Mouse (Mus musculus): ENCODE measurements around the gene Fam78a. TPM values are rescaled to one million over a fixed set of nuclear protein-coding genes. Genes with fewer than 3 reads are reported as not detected.

Fam78a gene
- 10.9 and 11.9 TPM in 2 replicates for total RNA-seq (2014; fragmentation: Nextera tagmentation)
- total RNA-seq (2017), result 6.5 and 8.6 TPM in 2 replicates

DNA sequence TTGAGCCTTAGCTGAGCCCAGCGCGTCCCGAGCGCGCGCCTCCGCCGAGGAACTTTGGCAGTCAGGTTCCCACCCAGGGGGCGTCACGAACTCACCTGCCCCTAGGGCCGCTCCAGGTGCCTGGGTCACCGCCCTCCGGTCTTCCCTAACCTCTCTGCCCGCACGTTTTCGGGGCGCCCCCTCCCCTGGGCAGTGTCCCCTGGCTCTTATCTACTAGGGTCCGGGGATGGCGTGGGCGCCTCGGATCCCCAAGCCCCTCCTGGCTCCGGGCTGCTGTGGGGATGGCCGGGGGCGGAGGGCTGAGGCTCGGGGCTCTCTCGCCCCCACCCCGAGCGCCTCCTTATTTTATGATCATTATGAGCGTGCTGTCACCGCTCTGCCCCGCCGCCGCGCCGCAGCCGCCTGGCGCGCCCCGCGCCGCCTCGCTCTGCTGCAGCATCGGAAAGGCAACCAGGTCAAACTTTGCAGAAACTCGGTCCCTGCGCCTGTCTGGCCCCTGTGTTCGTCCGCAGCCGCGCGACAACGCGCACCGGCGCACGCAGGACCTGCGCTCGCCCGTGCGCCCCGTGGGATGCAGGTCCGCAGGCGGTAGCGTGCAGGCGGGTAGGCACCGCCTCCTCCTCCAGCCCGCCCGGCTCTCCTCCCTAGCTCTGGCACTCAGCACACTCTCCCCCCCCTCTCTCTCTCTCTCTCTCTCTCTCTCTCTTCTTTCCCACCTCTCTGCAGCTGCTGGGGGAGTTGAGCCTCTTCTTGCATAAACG, at the start of gene Fam78a:
Fam78a (minus strand) TSS at position 747 of the 761 bp plus-strand sequence.
- peak; percentile 47 for ATAC-seq (replicated peaks; ENCODE audit: poor library complexity, severe bottlenecking)

DNA sequence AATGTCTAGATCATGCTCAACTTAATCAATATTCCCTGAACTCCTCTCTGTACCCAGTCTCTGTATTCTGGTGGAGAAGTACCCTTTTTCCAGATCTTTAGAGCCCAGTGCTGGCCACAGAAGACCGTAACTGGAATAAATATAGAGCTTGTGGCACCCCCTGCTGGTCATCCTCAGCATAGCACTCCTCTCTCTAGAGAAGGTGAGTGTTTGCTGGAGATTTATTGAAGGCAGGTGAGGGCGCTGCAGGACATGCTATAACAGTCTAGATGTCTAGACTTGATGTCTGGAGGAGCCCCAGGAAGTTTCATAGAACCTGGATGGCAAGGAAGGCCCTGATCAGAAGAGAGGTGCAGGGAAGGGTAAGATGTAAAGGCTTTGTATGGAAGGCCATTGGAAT, 49.4 kb upstream of the Fam78a start:
- peak; percentile 16; the same call in 1 of the 2 replicates for ATAC-seq (replicated peaks; ENCODE audit: poor library complexity, severe bottlenecking)

DNA sequence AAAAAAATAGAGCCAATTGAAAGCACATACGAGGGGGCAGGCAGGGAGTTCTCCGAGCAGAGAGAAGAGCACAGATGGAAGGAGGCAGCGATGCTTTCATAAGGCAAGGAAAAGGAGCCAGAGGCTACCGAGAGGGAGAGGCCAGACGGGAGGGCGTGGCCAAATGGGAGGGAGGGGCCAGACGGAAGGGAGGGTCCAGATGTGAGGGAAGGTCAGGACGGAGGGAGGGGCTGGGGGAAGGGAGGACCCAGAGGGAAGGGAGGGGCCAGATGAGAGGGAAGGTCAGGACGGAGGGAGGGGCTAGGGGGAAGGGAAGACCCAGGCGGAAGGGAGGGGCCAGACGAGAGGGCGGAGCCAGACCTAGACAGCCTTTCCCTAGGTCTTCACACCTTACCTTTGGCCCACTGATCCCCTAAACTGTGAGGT, 47.9 kb upstream of the Fam78a start:
- ATAC-seq (replicated peaks; ENCODE audit: poor library complexity, severe bottlenecking), result peak; percentile 88

DNA sequence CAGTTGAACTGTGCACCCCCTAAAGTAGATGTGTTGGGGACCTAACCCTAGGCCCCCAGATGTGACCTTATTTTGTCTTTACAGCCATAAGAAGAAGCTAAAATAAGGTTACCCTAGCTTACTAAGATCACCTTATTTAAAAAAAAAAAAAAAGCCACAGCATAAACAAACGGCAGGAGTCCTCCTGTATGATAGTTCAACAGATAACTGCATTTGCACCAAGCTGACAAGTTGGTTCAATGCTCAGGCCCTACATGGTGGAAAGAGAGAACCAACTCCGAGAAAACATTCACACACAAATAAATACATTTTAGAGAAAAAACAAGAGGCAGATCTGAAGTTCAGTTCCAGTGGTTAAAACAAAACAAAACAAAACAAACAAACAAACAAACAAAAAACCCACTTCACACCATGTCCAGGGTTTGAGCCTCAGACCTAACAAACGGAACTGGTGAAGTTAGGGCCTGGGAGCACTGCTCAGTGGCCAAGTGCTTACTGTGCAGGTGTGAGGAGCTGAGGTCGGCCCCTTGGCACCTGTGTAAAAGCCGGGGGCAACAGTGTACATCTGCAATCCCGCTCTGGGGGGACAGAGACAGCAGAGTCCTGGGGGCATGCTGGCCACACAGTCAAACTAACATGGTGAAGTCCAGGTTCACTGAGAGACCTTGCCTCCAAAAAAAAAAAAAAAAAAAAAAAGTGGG, 47.4 kb upstream of the Fam78a start:
- no peak for ATAC-seq (replicated peaks; ENCODE audit: poor library complexity, severe bottlenecking)

DNA sequence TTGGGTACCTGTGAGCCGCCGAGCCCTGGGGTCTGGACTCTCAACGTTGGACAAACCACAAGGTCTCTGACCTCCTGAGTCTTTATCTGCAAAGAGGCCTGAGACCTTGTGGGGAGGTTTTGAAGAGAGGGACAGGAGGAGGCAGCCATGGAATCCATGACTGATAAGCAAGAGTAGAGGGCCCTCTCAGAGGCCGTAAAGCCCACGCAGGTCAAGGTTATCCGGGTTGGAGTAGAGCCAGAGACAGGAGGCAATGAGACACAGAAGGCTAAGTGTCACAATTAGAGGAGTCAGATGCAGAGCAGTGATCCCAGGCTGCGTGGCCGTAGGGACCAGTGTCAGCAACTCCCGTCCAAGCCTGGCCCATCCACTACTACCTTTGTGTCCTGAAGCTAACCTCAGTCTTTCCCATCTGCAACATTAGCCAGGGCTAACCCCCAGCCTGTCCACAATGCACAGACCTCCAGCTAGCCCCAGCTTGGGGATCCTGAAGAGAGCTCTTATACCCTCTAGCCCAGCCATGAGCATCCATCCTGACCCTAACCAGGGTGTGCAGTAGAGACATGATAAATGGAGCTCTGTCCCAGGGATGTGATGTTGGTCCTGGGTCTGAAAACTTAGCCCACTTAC, 46.7 kb upstream of the Fam78a start:
- no peak for ATAC-seq (replicated peaks; ENCODE audit: poor library complexity, severe bottlenecking)

DNA sequence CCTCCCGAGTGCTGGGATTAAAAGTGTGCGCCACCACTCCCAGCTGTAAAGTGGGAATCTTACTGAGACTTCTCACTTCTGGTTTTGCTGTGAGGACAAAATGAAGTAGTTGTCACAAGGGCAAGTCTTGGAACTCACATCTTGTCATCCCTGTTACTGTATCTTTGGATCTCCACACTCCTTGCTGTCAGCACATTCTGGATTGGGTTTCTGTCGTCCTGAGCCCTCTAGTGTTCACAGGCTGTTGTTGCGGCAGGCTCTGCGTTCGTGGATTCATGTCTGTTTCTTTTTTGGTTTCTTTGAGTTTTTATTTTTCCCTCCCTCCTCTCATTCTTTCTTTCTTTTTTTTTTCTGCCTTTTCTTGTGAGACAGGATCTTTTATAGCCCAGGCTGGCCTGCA, 45.8 kb upstream of the Fam78a start:
- 0 out of 2 replicates have a peak, but pooled peaks have one; percentile 36 for ATAC-seq (replicated peaks; ENCODE audit: poor library complexity, severe bottlenecking)

DNA sequence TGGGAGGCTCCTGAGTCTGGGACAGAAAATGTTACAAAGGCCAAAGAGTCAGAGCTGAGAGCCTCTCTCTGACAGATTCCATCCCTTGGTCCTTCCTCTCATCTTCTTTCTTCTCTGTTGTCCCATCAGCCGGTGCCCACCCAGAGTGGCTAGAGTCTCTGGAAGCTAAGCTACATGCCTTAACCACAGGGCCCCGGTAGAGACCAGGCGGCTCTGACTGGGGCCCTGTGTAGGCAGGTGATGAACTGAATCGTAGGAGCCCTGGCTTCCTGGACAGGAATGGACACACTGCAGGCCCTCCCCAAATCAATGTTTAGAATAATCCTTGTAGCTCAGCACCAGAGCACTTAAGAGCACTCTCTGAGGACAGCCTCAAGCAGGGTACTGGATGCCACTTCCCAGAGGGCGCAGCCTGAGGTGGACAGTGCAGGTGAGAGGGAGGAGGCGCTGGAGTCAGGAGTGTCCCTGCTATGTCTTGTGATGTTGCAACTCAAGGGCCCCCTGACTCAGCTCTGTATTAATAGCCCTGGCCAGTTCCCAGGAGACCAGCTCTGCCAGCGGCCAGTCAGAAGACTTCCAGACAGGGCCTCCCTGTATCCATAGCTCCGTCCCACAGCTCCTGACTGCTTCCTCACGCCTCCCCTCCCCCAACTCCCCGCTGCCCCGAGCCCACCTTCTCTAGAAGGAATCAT, 44.9 kb upstream of the Fam78a start:
- no peak for ATAC-seq (replicated peaks; ENCODE audit: poor library complexity, severe bottlenecking)

DNA sequence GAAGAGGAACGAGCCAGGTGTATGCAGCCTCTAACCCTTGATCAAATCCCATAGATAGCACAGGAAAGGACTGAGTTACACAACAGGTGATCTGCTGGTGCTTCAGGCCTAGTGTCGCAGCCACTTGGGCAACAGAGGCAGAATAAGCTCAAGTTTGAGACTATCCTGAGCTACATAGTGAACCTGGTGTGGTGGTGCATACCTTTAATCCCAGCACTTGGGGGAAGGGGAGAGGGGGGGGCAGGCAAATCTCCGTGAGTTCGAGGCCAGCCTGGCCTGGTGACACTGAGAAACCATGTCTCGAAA, 43.8 kb upstream of the Fam78a start:
- peak; percentile 3; the same call in 1 of the 2 replicates for ATAC-seq (replicated peaks; ENCODE audit: poor library complexity, severe bottlenecking)

DNA sequence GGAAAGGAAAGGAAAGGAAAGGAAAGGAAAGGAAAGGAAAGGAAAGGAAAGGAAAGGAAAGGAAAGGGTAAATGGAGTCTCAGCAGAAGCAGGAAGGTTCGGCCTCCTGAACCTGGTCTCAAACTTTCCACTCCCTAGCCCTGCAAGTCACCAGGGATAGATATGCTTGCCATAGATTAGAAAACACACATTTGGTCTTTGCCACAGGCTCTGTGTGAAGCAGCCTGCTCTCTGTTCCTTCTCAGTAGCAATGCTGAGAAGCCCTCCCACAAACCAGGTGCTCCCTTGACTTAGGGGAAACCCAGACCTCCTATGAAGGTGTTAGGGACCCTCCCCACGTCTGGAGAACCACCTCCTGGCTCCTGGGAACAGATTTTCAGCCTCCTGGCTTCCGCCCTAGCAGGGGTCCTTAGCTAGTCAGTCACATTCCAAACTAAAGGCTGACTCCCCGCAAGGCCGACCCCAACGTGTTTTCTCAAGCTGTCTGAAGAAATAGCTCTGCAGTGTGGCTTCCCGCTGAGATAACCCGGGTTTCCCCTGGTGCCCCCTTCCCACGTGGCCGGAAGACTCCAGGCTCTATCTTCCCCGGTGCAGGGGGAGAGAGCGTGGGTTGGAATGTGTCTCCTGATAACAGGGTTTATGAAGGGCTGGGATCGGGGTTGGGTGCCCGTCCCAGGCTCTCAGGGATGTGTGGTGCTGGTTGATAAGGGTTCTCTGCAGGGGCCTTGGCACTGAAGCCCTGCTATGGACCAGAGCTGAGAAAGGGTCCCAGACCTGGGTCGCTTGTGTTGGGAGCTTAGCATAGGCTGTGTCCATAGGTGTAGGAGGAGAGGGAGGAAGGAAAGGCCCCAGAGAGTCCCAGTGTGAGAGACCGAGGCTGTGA, 43.2 kb upstream of the Fam78a start:
- peak; percentile 28 for ATAC-seq (replicated peaks; ENCODE audit: poor library complexity, severe bottlenecking)

DNA sequence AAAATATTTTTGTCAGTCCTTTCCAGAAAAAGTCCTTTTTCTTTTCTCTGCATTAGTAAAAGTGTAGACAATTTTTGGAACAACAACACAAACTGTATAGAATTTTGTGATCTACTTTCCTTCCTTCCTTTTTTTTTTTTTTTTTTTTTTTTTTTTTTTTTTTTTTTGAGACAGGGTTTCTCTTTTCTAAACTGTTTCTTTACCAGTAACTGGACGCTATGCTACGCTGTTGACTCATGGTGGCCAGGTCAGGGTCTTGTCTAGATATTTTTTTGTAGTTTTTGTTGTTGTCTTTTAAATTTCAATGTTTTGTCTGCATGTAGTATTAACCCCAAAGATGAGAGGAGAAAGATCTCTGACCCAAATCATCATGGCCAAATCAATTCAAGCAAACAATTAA, 37.1 kb upstream of the Fam78a start:
- no peak for ATAC-seq (replicated peaks; ENCODE audit: poor library complexity, severe bottlenecking)

DNA sequence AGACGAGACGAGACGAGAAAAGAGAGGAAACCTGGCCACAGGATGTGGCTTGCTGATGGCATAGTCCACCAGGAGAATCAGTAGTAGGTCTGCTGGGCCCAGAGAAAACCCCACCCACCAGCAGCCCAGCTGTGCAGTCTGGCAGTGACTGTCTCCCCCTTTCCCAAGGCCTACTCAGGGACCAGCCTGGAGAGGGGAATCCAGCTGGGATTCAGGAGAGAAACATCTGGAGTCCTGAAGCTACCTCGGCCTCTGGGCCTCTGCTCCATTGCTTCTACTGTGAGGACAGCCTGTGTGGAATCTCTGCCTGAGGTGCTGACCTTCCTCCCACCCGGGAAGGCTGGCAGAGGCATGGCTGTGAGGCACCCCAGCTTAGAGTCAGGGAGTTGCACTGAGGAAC, 36.5 kb upstream of the Fam78a start:
- ATAC-seq (replicated peaks; ENCODE audit: poor library complexity, severe bottlenecking), result no peak

DNA sequence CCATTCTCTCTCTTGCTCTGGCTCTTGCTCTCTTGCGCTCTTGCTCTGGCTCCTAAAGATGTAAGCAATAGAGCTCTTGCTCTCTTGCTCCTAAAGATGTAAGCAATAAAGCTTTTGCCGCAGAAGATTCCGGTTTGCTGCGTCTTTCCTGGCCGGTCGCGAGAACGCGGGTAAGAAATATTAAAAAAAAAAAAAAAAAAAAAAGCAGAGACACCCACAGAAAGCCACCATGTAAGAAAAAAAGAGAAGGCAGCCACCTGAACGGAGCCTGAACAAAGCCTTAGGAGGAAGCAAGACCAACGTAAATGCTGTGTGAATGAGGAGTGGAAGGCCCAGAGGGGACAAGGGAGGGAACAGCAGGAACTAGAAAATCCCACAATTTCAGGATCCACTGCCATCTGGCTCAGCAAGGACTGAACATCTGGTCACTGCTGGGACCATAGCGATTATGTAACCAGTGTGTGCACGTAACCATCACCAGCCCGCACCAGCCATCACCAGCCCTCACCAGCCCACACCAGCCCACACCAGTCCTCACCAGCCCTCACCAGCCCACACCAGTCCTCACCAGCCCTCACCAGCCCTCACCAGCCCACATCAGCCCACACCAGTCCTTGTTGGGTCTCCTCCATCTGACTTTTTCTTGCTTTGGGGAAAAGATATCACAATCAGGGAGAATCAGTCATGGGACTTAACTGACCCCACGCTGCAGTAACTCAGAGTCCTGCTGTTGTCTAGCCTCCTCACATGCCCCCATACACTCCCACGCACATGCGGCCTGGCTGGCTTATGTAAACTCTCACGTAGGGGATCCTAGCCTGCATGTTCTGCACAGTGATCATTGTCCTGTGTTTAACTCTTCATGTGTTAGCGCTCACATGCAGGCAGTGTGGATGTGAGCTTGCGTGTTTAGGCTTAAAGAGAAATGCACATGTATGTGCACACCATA, 35.4 kb upstream of the Fam78a start:
- peak; percentile 75 for ATAC-seq (replicated peaks; ENCODE audit: poor library complexity, severe bottlenecking)

DNA sequence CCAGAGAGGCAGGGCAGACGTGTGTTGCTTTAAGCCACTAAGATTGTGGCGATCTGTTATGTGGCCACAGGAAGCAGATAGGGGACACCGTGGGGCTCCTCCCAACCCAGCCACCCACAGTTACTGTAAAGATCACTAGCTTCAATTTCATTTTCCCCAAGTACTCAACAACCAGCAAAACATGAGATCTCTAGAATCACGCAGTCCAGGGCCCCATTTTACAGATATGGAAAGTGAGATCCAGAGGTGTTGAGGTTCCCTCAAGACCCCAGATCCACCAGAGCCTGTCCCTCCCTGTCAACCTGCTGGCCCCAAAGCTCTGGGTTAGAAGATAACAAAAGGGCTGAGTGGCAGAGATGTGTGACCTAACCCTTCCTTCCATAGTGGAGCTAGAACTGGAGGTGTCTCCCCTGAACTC, 31.2 kb upstream of the Fam78a start:
- no peak for ATAC-seq (replicated peaks; ENCODE audit: poor library complexity, severe bottlenecking)

DNA sequence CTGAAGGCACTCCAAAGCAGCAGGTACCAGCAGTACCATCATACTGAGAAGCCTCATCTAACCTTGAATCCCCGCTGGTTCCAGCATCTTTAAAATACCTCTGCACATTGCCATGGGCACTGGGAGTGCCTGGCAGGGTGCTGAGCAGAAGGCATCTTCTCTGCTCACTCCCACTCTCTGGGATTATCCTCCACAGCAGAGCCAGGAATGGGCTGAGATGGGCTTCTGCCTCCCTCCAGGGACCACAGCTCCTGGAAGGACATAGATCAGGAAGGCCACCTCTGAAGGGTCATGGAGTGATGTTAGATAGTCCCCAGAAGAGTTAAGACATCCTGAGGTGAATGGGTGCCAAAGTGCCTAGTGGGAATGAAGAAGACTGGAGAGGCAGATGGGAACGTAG, 27.9 kb upstream of the Fam78a start:
- no peak for ATAC-seq (replicated peaks; ENCODE audit: poor library complexity, severe bottlenecking)

DNA sequence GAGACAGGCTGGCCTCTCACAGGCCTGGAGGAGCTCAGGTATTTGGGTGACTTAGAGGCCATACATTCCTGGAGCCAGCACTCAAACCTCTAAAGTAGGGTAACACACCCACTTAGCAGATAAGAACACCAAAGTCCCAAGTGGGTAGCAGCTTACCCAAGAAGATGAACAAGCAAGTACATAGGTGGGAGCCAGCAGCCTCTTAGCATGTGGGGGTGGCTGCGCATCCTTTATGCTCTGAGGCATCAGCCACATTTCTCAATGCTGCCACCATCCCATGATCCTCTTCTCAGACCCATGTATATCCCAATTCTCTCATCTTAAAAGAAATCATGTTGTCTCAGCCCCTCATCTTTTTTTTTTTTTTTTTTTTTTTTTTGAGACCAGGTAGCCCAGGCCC, 26.6 kb upstream of the Fam78a start:
- ATAC-seq (replicated peaks; ENCODE audit: poor library complexity, severe bottlenecking), result no peak

DNA sequence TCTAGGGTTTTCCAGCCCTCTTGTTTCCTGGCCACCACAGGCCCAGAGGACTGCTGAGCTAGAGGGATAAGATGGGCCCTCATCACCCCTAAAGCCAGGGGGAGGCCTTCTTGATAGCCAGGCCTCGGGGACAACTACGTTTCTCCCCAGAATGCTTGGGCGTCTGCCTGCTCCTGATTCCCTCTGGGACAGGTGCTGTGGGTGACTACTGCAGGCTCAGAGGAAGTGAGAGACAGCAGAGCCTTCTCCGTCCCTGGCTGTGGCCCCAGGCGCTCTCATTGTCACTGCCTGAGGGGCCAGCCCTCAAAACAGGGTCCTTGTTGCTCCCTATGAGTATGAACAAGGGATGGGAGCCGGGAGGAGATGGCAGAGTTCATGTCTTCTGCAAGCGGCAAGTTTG, 21.3 kb upstream of the Fam78a start:
- no peak for ATAC-seq (replicated peaks; ENCODE audit: poor library complexity, severe bottlenecking)

DNA sequence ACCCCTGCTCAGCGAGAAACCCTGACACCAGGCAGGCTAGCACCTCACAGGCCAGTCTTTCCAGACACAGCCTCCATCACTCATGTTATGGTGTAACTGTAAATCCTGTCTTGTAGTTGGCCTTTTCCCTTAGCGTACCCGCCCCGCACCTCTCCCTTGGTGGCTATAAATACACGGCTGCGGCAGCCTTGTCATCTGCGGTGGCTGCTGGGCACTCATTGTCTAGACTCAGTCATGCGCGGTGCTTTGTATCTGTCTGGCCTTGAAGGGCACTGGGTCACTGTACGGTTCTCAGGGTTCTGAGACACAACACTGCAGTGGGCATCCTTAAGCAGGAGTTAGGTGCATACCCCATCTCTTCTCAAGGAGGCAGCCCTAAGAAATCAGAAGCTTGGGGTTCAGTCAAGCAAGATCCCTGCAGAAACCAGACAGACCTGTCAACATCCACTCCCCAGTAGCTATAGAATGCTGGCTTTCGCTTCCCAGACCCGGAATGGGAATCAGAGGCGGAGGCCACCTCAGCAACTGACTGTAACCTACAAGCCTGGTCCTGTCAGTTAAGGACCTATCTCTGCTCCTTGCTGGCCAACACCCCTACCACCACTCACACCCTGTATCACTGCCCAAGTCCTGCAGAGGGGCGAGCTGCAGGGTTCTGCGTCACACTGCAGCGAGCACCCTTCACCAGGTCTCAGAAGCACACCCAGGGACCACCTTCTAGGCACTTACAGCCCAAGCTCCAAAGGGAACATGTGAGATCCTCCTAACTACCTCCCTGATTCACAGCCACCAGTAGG, 20.7 kb upstream of the Fam78a start:
- ATAC-seq (replicated peaks; ENCODE audit: poor library complexity, severe bottlenecking), result no peak

DNA sequence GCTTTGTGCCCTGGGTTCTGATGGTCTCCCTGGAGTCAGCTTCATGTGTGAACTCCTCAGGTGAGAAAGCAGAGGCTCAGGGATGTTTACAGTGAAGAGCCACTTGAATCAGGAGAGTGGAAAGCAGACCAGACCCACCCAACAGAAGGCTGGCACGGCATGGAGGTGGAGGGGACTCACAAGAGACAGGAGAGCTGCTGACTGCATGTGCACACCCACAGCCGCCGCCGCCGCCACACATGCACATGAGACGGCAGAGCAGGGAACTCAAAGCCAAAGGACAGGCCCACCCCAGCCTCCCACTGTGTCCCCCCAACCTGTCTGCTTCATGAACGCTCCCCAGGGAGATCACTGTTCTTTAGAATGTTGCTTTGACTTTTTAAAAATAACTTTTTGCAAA, 19.5 kb upstream of the Fam78a start:
- ATAC-seq (replicated peaks; ENCODE audit: poor library complexity, severe bottlenecking), result no peak

All from granulocyte monocyte progenitor cell, adult 5-6 weeks (primary cell).